Mouse (Mus musculus): ENCODE results near the gene Egln2. TPM values are rescaled to one million over a fixed set of nuclear protein-coding genes. Genes with fewer than 3 reads are reported as not detected.

Egln2 gene
- polyA plus RNA-seq, 1 experiment = 68.8 TPM

DNA sequence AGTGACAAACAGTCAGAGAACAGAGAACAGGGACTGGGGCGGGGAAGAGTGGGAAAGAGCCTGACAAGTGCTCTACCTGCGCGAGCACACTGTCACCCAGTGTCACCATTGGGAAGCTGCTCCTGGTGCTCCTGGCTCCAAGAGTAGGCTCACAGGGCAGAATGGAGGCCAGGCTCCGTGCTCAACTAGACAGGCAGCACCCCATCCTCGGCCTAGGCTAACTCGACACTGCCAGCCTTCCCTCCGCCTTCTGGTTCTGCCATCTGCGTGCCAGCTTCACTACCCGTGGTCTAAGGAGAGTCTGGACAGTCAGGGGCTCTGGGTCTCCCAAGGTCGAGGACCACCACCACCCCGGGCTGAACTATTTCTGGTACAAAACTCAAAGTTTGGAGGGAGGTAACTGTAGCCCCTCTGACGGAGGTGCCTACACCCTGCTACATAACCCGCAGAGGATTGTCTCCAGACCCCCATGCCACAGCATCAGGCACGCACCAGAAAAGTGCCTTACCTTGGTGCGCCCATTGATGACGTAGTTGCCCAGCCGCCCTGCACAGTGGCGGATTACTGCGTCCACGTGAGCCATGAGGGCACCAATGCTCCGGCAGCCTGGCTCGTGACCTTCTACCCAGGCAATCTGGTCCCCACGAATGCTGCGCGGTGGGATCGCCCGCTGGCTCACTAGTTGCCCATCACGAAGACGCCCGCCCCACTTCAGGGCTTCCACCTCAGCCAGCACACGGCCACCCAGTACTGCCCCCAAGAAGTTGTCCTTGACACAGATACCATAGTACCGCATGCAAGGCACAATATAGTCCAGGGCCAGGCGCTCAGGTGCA, 2.3 kb downstream of the Egln2 start:
- H3K36me3 ChIP-seq (ENCODE audit: control insufficient read depth, insufficient read depth) = no peaks in the 10 kb centered on the region
- peaks cover 55% of the 10 kb centered on the region for H3K79me2 ChIP-seq (ENCODE audit: control insufficient read depth, insufficient read depth)
- H3ac ChIP-seq (ENCODE audit: control insufficient read depth, insufficient read length, low read depth) = no peak overlapping the region
- no peaks in the 10 kb centered on the region for H3K27me3 ChIP-seq (ENCODE audit: control insufficient read depth, insufficient read depth, insufficient read length)
- H3K4me3 ChIP-seq (ENCODE audit: insufficient read depth, poor library complexity, severe bottlenecking) = no peak overlapping the region
- H3K79me3 ChIP-seq (ENCODE audit: low read depth) = peaks cover 7% of the 10 kb centered on the region
- TF ChIP-seq FOSL1 (IDR thresholded peaks at IDR 0.05; ENCODE audit: insufficient read depth, low read length, poor library complexity, severe bottlenecking) = no peak
- TF ChIP-seq MYOD1 (IDR thresholded peaks at IDR 0.05; ENCODE audit: control insufficient read depth, insufficient read length, low read depth) = no peak
- TF ChIP-seq MYOG (IDR thresholded peaks at IDR 0.05; ENCODE audit: control insufficient read depth, extremely low read depth, insufficient read length) = no peak
- no peak for TF ChIP-seq USF1 (IDR thresholded peaks at IDR 0.05; ENCODE audit: low read depth)
- no peak for TF ChIP-seq CTCF (IDR thresholded peaks at IDR 0.05; ENCODE audit: control insufficient read depth, insufficient read depth, insufficient read length)
- TF ChIP-seq CEBPB (IDR thresholded peaks at IDR 0.05; ENCODE audit: low read depth) = no peak
- no peak for TF ChIP-seq MAX (IDR thresholded peaks at IDR 0.05)

DNA sequence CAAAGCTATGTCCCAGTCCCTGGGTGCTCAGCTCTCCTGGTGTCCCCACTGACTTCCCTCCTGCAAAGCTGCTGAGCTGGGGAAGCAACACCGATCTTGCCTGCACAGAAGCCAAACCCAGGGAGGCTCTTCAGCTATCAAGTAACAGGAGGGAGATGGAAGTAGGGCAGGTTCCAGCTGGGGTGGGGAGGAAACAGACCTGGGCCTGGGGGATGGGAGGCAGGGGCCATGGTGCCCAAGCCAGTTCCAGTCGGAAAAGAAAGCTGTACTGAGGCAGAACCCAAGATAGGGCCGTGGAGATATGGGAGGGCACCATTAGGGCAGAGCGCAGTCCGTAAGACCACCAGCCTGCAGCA, 3.2 kb downstream of the Egln2 start:
- H3K36me3 ChIP-seq (ENCODE audit: control insufficient read depth, insufficient read depth) = peaks cover 5% of the 10 kb centered on the region
- no peak overlapping the region for H3ac ChIP-seq (ENCODE audit: control insufficient read depth, insufficient read length, low read depth)
- H3K79me3 ChIP-seq (ENCODE audit: low read depth) = peaks cover 7% of the 10 kb centered on the region
- H3K4me3 ChIP-seq (ENCODE audit: insufficient read depth, poor library complexity, severe bottlenecking) = no peak overlapping the region
- TF ChIP-seq FOSL1 (IDR thresholded peaks at IDR 0.05; ENCODE audit: insufficient read depth, low read length, poor library complexity, severe bottlenecking) = no peak
- no peak for TF ChIP-seq MAX (IDR thresholded peaks at IDR 0.05)
- no peak for TF ChIP-seq CEBPB (IDR thresholded peaks at IDR 0.05; ENCODE audit: low read depth)
- no peak for TF ChIP-seq MYOD1 (IDR thresholded peaks at IDR 0.05; ENCODE audit: control insufficient read depth, insufficient read length, low read depth)
- TF ChIP-seq USF1 (IDR thresholded peaks at IDR 0.05; ENCODE audit: low read depth) = no peak
- no peak for TF ChIP-seq CTCF (IDR thresholded peaks at IDR 0.05; ENCODE audit: control insufficient read depth, insufficient read depth, insufficient read length)
- no peak for TF ChIP-seq MYOG (IDR thresholded peaks at IDR 0.05; ENCODE audit: control insufficient read depth, extremely low read depth, insufficient read length)
- peaks cover 55% of the 10 kb centered on the region for H3K79me2 ChIP-seq (ENCODE audit: control insufficient read depth, insufficient read depth)
- no peaks in the 10 kb centered on the region for H3K27me3 ChIP-seq (ENCODE audit: control insufficient read depth, insufficient read depth, insufficient read length)

DNA sequence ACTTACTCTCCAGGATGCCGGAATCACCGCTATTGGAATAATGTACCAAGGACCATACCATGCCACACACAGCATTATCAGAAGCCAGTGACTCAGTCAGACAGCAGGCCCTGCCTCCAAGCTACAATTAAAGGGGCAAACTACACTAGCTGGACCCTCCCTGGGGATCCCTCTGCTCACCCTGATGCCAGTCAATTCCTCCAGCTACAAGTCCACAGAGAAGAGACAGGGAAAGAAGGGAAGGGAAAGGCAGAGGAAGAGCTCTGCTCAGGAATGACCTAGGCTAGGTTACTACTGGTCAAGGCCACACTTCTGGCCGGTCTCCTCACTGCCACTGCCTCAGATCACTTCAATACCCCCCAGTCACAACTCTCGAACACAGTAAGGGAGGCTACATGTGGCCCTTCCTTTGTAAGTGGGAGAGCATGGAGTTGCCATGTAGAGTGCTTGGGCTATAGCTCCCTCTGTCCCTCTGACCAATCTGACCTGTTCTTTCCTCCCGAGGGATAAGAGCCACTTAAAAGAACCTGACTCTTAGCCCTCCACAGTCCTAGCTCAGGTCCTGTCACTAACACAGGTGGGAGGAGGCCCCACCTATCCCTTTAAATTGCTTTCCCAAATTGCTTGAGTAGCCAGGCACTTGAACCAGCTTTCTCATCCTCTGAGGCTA, 3.7 kb downstream of the Egln2 start:
- Histone ChIP-seq H3K36me3 (ENCODE audit: control insufficient read depth, insufficient read depth) (peaks cover 10% of the 10 kb centered on the region), H3K79me3 (ENCODE audit: low read depth) (peaks cover 7% of the 10 kb centered on the region), H3K79me2 (ENCODE audit: control insufficient read depth, insufficient read depth) (peaks cover 55% of the 10 kb centered on the region), H3ac (ENCODE audit: control insufficient read depth, insufficient read length, low read depth) (no peak overlapping the region), H3K27me3 (ENCODE audit: control insufficient read depth, insufficient read depth, insufficient read length) (no peaks in the 10 kb centered on the region), H3K4me3 (ENCODE audit: insufficient read depth, poor library complexity, severe bottlenecking) (no peak overlapping the region)
- TF ChIP-seq MYOD1 (IDR thresholded peaks at IDR 0.05; ENCODE audit: control insufficient read depth, insufficient read length, low read depth) (no peak), MYOG (IDR thresholded peaks at IDR 0.05; ENCODE audit: control insufficient read depth, extremely low read depth, insufficient read length) (no peak), CTCF (IDR thresholded peaks at IDR 0.05; ENCODE audit: control insufficient read depth, insufficient read depth, insufficient read length) (no peak), MAX (IDR thresholded peaks at IDR 0.05) (no peak), FOSL1 (IDR thresholded peaks at IDR 0.05; ENCODE audit: insufficient read depth, low read length, poor library complexity, severe bottlenecking) (no peak), USF1 (IDR thresholded peaks at IDR 0.05; ENCODE audit: low read depth) (no peak), CEBPB (IDR thresholded peaks at IDR 0.05; ENCODE audit: low read depth) (no peak)

DNA sequence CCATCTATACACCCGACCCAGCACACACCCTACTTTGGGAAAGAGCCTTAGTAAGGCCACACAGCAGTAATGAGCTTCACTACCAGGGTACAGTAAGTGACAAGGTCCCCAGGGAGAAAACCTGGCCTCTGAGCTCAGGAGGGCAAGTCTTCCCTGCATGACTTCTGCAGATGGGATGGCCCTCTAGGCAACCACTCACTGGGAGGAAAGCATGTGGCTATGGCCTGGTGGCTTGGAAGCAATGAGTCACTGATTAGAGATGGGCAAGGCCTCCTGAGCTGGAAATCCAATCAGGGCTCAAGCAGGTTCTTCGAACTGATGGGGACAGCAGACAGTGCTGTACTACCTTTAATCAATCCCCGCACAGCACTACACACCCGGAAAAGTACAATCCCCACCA, 4.9 kb downstream of the Egln2 start:
- H3K27me3 ChIP-seq (ENCODE audit: control insufficient read depth, insufficient read depth, insufficient read length) = no peaks in the 10 kb centered on the region
- peaks cover 10% of the 10 kb centered on the region for H3K36me3 ChIP-seq (ENCODE audit: control insufficient read depth, insufficient read depth)
- no peak overlapping the region for H3K4me3 ChIP-seq (ENCODE audit: insufficient read depth, poor library complexity, severe bottlenecking)
- no peak overlapping the region for H3ac ChIP-seq (ENCODE audit: control insufficient read depth, insufficient read length, low read depth)
- H3K79me2 ChIP-seq (ENCODE audit: control insufficient read depth, insufficient read depth) = peaks cover 55% of the 10 kb centered on the region
- TF ChIP-seq CTCF (IDR thresholded peaks at IDR 0.05; ENCODE audit: control insufficient read depth, insufficient read depth, insufficient read length) (no peak), FOSL1 (IDR thresholded peaks at IDR 0.05; ENCODE audit: insufficient read depth, low read length, poor library complexity, severe bottlenecking) (no peak)
- peaks cover 7% of the 10 kb centered on the region for H3K79me3 ChIP-seq (ENCODE audit: low read depth)

DNA sequence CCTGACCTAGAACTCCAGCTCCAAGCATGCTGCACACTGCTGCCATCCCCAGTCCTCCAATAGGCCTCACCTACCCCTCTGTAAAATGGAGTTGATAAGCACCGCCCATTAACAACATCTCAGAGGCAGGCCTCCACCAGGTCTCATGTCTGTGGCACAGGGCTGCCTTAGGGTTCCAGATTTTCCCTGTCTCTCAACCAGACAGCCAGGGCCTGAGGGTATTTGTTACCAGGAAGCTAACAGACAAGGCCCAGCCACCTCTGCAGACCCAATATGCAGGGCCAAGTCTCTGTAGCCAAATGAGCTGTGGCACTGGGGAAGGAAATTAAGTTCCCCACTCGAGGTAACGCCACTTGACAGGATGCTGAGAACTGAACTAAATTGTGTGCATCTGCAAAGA, 5.7 kb downstream of the Egln2 start:
- H3K4me3 ChIP-seq (ENCODE audit: insufficient read depth, poor library complexity, severe bottlenecking) = no peak overlapping the region
- no peak overlapping the region for H3ac ChIP-seq (ENCODE audit: control insufficient read depth, insufficient read length, low read depth)
- no peaks in the 10 kb centered on the region for H3K27me3 ChIP-seq (ENCODE audit: control insufficient read depth, insufficient read depth, insufficient read length)
- peaks cover 10% of the 10 kb centered on the region for H3K36me3 ChIP-seq (ENCODE audit: control insufficient read depth, insufficient read depth)
- H3K79me3 ChIP-seq (ENCODE audit: low read depth) = peaks cover 7% of the 10 kb centered on the region
- no peak for TF ChIP-seq USF1 (IDR thresholded peaks at IDR 0.05; ENCODE audit: low read depth)
- TF ChIP-seq MYOD1 (IDR thresholded peaks at IDR 0.05; ENCODE audit: control insufficient read depth, insufficient read length, low read depth) = no peak
- no peak for TF ChIP-seq MYOG (IDR thresholded peaks at IDR 0.05; ENCODE audit: control insufficient read depth, extremely low read depth, insufficient read length)
- TF ChIP-seq CEBPB (IDR thresholded peaks at IDR 0.05; ENCODE audit: low read depth) = no peak
- TF ChIP-seq FOSL1 (IDR thresholded peaks at IDR 0.05; ENCODE audit: insufficient read depth, low read length, poor library complexity, severe bottlenecking) = no peak
- TF ChIP-seq MAX (IDR thresholded peaks at IDR 0.05) = no peak
- TF ChIP-seq CTCF (IDR thresholded peaks at IDR 0.05; ENCODE audit: control insufficient read depth, insufficient read depth, insufficient read length) = no peak
- H3K79me2 ChIP-seq (ENCODE audit: control insufficient read depth, insufficient read depth) = peaks cover 52% of the 10 kb centered on the region
